Mouse (Mus musculus) gonadal fat pad, adult 2 months (tissue): ENCODE results near the gene Olfr272. TPM values are rescaled to one million over a fixed set of nuclear protein-coding genes. Genes with fewer than 3 reads are reported as not detected.

Experiments used
- DNase-seq: peaks from one replicate; pipeline ENCODE4 v3.0.0-alpha.2; 2012; ENCODE audit warnings: low read depth
- polyA plus RNA-seq: library from polyadenylated mRNA; depleted of rRNA; stranded (reverse); fragments of >200 nt; gene quantifications from 2 replicates; pipeline ENCODE4 v1.2.3, GENCODE M21; 2012; rRNA removed

Gene Olfr272
- 0.13 and 0.27 TPM in 2 replicates for polyA plus RNA-seq

DNA sequence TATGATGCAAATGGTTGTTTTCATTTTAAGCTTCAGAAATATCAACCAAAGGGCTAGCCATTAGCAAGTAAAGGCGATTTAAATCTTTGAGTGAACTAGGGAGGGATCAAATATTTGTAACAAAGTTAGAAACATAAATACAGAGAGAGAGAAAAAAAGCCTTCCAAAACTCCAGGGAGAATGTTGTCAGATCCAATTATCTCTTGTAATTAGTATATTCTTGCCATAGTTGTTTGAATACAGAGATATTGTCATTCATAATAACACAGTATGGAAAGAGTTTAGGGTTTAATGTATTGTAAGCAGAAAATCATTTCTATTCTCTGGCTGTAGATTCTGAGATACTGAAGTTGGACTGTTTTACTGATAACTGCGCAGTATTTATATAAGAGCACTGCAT is at the start of gene Olfr272:
Gene Olfr272 (minus strand): TSS at position 101 of the 400 bp plus-strand sequence.
- no peak for DNase-seq

DNA sequence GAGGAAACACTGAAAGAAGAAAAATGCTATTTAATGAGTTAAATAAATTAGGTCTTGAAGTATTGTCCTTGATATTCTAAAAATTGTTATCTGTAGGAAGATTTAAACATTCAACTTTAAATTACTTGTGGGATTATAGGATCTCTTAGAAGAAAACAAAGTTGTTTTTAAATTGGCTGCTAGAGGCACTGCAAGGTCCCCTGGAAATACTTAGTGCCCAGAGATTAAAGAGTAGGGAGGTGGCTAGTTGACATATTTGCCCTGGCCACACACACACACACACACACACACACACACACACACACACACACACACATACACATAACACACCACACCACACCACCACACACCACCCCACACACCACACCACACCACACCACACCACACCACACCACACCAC is 45.3 kb upstream of the Olfr272 start, which contains the start of gene Olfr270:
Gene Olfr270 (plus strand): TSS at position 301 of the 400 bp plus-strand sequence.
- no peak for DNase-seq

DNA sequence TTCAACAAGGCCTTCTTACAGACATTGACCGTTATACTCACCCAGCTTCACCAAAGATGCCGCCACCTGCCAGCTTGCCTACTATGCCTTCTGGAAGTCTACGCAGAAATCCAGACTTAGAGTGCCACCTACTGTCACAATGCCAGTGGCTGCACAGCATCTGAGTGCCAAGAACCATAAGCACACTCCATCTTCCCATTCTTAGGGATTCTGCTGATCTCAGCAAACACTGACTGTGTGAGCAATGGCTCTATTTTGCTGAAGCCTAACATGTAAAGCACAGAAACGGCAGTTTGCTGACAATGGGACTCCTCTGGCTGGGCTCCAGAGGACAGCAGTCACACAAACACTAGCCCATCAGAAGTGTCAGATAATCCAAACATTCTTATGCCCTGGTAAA is 39.7 kb upstream of the Olfr272 start:
- no peak for DNase-seq

DNA sequence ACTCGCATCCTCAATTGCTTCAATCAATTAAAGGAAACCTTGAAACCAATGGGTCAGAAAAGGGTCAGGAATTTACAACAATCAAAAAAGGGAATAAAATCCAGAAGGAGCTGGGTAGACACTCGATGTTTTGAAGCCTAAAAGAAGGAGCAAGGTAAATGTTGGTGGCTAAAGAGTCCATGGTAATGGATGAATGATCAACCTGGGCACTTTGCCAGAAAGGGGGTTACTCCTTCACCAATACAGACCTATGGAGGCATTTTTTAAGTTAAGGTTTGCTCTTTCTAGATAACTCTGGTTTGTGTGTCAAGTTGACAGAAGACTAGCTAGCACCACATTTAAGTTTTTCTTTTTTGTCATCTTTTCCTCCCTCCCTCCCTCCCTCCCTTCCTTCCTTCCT is 30.0 kb upstream of the Olfr272 start:
- DNase-seq: no peak

DNA sequence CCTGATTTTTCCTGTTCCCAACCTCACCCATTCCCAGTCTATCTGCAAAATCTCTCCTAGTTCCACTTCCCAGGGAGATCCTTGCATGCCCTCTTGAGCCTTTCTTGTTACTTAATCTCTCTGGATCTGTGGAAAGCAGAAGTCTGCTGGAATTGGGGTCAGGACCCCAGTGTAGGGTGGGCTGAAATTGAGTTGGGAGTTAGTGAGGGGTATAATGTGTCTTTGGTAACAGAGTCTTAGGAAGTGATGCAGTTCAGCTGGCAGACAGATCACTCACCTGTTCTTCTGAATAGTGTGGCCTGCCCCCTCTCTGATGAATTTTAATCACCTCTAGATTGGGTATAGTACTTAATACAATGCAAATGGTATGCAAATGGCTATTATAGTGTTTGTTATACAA is 27.7 kb upstream of the Olfr272 start:
- no peak for DNase-seq

DNA sequence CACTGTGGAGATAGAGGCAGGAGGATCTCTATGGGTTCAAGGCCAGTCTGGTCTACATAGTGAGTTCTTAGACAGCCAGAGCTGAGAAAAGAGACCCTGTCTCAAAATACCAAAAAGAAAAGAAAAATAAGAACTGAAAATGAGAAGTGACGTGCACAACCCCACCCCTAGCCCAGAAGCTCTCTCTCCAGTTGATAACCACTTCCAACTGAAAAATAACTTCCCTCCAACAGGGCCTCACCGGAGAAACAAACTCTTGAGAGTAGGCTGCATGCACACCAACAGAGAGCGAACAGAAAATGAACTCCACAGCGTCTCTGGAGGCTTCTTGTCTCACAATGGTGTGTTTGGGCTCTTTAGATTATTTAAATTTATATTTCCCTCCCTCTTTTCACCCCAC is 11.5 kb upstream of the Olfr272 start:
- no peak for DNase-seq

DNA sequence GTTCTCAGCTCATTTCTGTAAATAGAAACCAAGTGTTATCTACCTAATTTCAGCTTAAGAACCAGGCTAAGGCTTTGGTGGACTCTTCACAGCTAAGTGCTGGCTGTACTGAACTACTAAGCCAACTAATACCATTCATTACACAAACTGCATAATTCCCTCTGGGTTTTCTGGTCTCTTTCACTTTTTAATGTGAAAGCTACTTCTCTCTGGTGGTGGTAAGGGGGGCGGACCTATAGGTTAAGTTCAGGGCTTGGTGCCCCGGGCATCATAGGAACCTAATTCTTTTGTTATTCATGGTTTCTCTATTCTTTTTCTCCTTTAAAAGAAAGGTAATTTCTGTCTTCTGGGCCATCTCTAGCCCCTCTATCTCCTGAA is 1.7 kb downstream of the Olfr272 start:
- no peak for DNase-seq

DNA sequence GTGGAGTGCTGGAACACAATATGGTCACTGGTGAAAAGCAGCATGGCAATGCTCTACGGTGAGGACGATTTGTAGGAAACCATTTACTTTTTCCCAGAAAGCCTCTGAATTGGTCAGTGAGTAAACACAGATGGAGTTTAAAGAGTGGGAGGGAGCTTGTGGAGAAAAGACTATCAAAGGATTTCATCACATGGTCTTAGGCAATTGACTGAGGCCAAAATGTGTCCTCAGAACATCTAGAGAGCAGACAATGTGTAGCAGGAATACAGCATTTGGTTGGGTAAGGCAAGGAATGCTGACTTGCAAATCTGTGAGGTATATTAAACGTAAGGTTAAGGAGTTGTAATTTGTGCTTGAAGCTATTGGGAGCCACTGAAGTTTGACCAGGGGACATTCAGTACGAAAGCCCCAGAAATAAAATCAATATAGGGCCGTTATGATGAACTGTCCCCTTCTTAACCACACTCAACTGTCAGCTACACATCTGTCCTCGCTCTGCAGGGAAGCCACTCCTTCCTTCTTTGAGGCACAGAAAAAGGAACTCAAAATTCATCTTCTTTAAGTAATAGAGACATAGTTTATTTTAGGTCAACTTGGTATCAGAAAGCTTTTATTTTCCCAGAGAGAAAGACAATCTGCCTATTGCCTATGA is 2.2 kb downstream of the Olfr272 start:
- no peak for DNase-seq

DNA sequence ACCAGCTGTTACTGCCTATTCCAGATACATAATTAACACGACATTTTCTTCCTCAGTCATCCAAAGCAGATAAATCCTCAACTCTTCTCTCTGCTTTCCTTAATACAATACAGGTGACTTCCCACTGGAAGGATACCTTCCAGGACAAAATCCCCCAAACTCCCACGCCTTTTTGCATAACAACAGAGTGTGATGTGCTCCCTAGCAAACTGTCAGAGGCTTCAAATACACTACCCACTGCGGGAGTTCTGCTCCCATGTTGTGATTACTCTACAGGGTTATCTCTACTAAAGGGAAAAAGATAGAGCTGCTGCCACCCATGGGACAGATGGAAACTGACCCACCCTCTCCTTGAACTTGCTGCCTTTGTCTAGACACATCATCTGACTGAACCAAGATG is 6.6 kb downstream of the Olfr272 start:
- DNase-seq: no peak

DNA sequence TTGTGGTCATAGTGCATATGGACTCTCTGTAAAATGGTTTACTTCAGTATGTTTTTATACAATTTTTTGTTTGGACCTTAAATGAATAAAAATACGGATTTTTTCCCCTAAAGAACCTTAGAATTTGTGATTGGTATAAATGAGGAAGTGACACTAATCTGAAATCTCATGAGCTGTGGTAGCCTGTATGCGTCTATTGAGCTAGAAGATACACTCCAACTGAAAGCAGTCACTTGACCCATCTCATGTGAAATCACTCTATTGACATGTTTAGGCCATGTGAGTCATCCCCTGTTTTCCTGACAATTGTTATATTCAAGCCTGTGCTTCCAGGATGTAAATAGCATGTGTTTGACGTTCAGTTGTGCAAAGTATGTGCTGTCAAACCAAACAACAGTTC is 9.4 kb downstream of the Olfr272 start:
- DNase-seq: no peak

DNA sequence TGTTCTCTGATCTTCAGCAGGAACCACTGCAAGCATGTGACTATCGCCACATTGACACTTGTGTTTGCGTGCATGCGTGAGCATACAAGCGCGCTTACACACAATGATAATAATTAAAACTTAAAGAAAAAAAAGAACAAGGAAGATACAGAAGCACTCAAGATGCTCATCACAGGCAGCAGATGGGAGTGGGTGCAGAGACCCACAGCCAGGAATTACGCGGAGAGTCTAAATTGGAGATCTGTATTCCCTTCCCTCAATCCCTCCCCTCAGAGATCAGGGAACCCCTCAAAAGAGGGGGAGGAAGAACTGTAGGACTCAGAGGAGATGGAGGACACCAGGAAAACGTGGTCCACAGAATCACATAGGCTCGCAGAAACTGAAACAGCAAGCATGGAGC is 54.8 kb downstream of the Olfr272 start:
- no peak for DNase-seq

Other genes with a start within 250 kb of the Olfr272 start
- gene Olfr275, start 104.6 kb downstream of the Olfr272 start, polyA plus RNA-seq: not detected in 2 replicates
- gene Olfr273, start 59.9 kb downstream of the Olfr272 start, polyA plus RNA-seq: not detected in 2 replicates
- 0.12 and 0.14 TPM in 2 replicates for gene Olfr270, start 45.4 kb upstream of the Olfr272 start, polyA plus RNA-seq
- gene Nipsnap3a, start 70.1 kb upstream of the Olfr272 start, polyA plus RNA-seq: 0.41 TPM in 1 of 2 replicates, not detected in the other
- gene Nipsnap3b, start 92.7 kb upstream of the Olfr272 start, polyA plus RNA-seq: 53.8 and 55.9 TPM in 2 replicates
- 32.9 and 38.5 TPM in 2 replicates for gene Abca1, start 240.7 kb upstream of the Olfr272 start, polyA plus RNA-seq